Mouse (Mus musculus): ENCODE measurements at regions not wholly inside any gene's neighbourhood (a gene's known extent, or its start where the extent isn't known, plus 50 kb on each side); places are given as distances from the start of the nearest gene placed in this dataset.
"Not testable (repeated sequence)": the region's sequence is repeated elsewhere in the genome, so short reads cannot be mapped to it uniquely, and the experiment has no call there.

DNA sequence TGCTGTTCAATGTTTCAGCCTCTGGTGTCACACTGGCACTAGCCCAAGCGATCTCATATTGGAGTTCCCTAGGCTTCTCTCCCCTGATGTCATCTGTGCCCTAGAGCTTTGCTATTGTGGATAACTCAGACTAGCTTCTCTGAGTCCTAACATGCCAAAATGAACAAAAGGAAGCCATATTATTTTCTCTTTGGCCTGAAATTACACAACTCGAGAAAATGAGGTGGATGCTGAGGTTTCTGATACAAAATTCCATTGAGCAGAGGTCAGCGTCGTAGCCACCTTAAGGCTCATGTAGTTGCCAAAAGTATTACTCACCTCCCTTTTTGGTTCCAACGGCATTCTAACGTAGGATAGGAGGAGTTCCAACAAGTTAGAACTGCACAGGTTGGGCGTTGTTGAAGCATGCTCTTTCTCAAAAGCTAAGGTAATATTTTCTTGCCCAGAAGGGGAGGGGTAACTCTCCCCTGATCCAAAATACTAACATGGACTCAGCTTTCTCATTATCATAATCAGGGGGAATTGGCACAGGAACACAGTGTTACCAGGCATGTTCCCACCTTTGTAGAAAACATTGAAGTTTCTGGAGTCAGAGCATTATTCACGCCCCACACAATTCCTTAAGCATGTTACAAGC, 566.9 kb upstream of the Igfbp3 start:
- 87% methylated on average over 8 of the region's 8 CpGs for WGBS
- no peak for DNase-seq (ENCODE audit: low spot score)

GRCm38 (mm10) chr11:7775361-7775760, 561.6 kb upstream of the Igfbp3 start:
- not testable (repeated sequence) for DNase-seq (ENCODE audit: low spot score); H3K27ac ChIP-seq (replicated peaks; ENCODE audit: low read depth, low read length); H3K9ac ChIP-seq (replicated peaks; ENCODE audit: low read length); H3K4me3 ChIP-seq (ENCODE audit: low read depth, low read length); H3K4me2 ChIP-seq (ENCODE audit: low read depth, low read length); H3K4me1 ChIP-seq (ENCODE audit: control insufficient read depth, insufficient read depth, low read length); H3K9me3 ChIP-seq (replicated peaks; ENCODE audit: control insufficient read depth, low read length); ATAC-seq (replicated peaks; ENCODE audit: insufficient number of reproducible peaks, low FRiP score, low TSS enrichment, low read depth); H3K27me3 ChIP-seq (ENCODE audit: control insufficient read depth, insufficient read depth, low read length); H3K36me3 ChIP-seq (replicated peaks; ENCODE audit: control insufficient read depth, insufficient read depth, low read depth, low read length)

More for the DNA sequence above, 566.9 kb upstream of the Igfbp3 start:
- Histone ChIP-seq H3K36me3 (replicated peaks; ENCODE audit: control insufficient read depth, insufficient read depth, low read depth, low read length) (no peaks in the 10 kb centered on the region), H3K4me1 (ENCODE audit: control insufficient read depth, insufficient read depth, low read length) (no peaks in the 10 kb centered on the region), H3K27me3 (ENCODE audit: control insufficient read depth, insufficient read depth, low read length) (no peaks in the 10 kb centered on the region), H3K4me3 (ENCODE audit: low read depth, low read length) (no peak overlapping the region), H3K27ac (replicated peaks; ENCODE audit: low read depth, low read length) (no peak overlapping the region), H3K4me2 (ENCODE audit: low read depth, low read length) (no peak overlapping the region), H3K9me3 (replicated peaks; ENCODE audit: control insufficient read depth, low read length) (no peaks in the 10 kb centered on the region), H3K9ac (replicated peaks; ENCODE audit: low read length) (no peak overlapping the region)
- ATAC-seq (replicated peaks; ENCODE audit: insufficient number of reproducible peaks, low FRiP score, low TSS enrichment, low read depth), result no peak

DNA sequence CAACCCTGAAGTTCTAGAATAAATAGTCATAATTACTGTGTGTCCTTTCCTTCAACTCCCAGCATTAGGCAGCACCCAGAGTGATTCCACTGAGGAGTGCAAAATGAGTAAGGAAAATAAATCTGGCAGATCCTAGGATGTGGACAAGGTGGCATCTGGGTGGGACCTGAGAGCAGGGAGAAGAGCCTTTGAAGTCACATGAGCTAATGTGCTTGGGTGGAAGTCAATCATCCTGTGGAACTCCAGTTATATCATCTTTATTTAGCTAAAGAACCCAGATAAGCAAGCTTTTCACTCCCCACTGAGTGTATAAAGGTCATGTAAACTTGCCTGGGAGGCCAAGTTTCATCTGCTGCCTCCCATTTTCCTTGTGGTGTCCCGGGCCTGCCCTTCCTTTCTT, 551.6 kb upstream of the Igfbp3 start:
- DNase-seq (ENCODE audit: low spot score), result no peak
- H3K9ac ChIP-seq (replicated peaks; ENCODE audit: low read length), result no peak overlapping the region
- no peaks in the 10 kb centered on the region for H3K9me3 ChIP-seq (replicated peaks; ENCODE audit: control insufficient read depth, low read length)
- no peak overlapping the region for H3K27ac ChIP-seq (replicated peaks; ENCODE audit: low read depth, low read length)
- H3K4me1 ChIP-seq (ENCODE audit: control insufficient read depth, insufficient read depth, low read length), result no peaks in the 10 kb centered on the region
- WGBS, result 60% methylated on average over 1 of the region's 1 CpGs
- no peaks in the 10 kb centered on the region for H3K27me3 ChIP-seq (ENCODE audit: control insufficient read depth, insufficient read depth, low read length)
- no peaks in the 10 kb centered on the region for H3K36me3 ChIP-seq (replicated peaks; ENCODE audit: control insufficient read depth, insufficient read depth, low read depth, low read length)
- H3K4me2 ChIP-seq (ENCODE audit: low read depth, low read length), result no peak overlapping the region
- ATAC-seq (replicated peaks; ENCODE audit: insufficient number of reproducible peaks, low FRiP score, low TSS enrichment, low read depth), result no peak
- H3K4me3 ChIP-seq (ENCODE audit: low read depth, low read length), result no peak overlapping the region

GRCm38 (mm10) chr11:7758862-7759467, 545.2 kb upstream of the Igfbp3 start:
- Histone ChIP-seq H3K4me3 (ENCODE audit: low read depth, low read length) (no peak overlapping the region), H3K4me1 (ENCODE audit: control insufficient read depth, insufficient read depth, low read length) (no peaks in the 10 kb centered on the region), H3K27ac (replicated peaks; ENCODE audit: low read depth, low read length) (no peak overlapping the region), H3K9me3 (replicated peaks; ENCODE audit: control insufficient read depth, low read length) (no peaks in the 10 kb centered on the region), H3K9ac (replicated peaks; ENCODE audit: low read length) (no peak overlapping the region), H3K27me3 (ENCODE audit: control insufficient read depth, insufficient read depth, low read length) (no peaks in the 10 kb centered on the region), H3K36me3 (replicated peaks; ENCODE audit: control insufficient read depth, insufficient read depth, low read depth, low read length) (no peaks in the 10 kb centered on the region), H3K4me2 (ENCODE audit: low read depth, low read length) (no peak overlapping the region)
- no peak for ATAC-seq (replicated peaks; ENCODE audit: insufficient number of reproducible peaks, low FRiP score, low TSS enrichment, low read depth)
- 78% methylated on average over 6 of the region's 6 CpGs for WGBS
- DNase-seq (ENCODE audit: low spot score), result no peak

Measured in embryonic facial prominence, embryonic 11.5 days (tissue).